ENCODE assay signal across 20 mouse cellular contexts in the genomic region with DNA sequence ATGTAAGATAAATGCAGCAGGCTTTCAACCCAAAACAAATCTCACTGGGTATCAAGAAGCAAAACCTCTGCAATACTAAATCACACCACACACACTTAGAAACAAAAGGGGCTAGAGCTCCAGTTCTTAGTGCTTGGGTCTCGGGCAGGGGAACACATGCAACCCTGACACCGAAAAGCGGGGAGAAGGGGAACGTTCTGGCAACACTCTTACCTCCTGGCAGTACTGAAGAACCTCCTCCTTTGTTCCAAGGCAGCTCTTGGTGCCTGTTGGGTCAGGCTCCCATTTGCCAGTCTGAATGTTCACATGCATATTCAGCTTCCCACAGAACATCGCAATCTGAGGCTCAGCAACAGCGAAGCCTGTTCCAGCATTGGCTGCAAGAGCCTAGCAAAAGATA. TPM values are rescaled to one million over a fixed set of nuclear protein-coding genes. Genes with fewer than 3 reads are reported as not detected.
DNase-seq lines count a peak whose midpoint lies in the region; ATAC-seq and TF ChIP-seq lines count a peak whose summit lies in the region.
"Had no signal": no experiment of that assay in that cellular context is flagged by ENCODE, and none has a peak within 500 bp of the region (broad histone marks: within the 10 kb centered on the region; RNA-seq: fewer than 3 reads in every experiment).

No protein-coding gene starts in this region.

- no peak for DNase-seq in heart, postnatal 14 days
- no peak for DNase-seq in left cerebral cortex, adult 2 months (ENCODE audit: extremely low spot score in 1 of 2, low spot score in 2 of 2)
- DNase-seq in left cerebral cortex, postnatal 36 days (ENCODE audit: low spot score in 2 of 2): no peak
- DNase-seq in brain, embryonic 14.5 days (ENCODE audit: low read depth): peak; percentile 24
- DNase-seq in midbrain, postnatal 0 days (ENCODE audit: low spot score): peak; percentile 14
- DNase-seq in cerebellum, adult 8-10 months: no peak
- DNase-seq: cerebellum, postnatal 10 days; gastrocnemius, postnatal 36 days; heart, postnatal 10 days; kidney, adult 11 months; liver, embryonic 13.5 days; lung, embryonic 14.5 days; lung, postnatal 36 days; thymus, postnatal 4 days had no signal

- peak overlapping the region in 1 of 2 experiments; percentile 88; a peak in 1 of 4 replicates for H3K27ac ChIP-seq in heart, embryonic 14.5 days (replicated peaks in 1 of 2; ENCODE audit: control insufficient read depth in 1 of 2, insufficient read depth in 1 of 2, low read depth in 2 of 2, low read length in 2 of 2)
- H3K27ac ChIP-seq in left cerebral cortex, adult 2 months: peak overlapping the region; percentile 37; the same call in 1 of the 2 replicates
- no peak overlapping the region; the same call in 1 of the 2 replicates for H3K27ac ChIP-seq in midbrain, postnatal 0 days (ENCODE audit: low read depth, low read length)
- H3K27ac ChIP-seq: embryonic facial prominence, embryonic 13.5 days; heart, embryonic 10.5 days; limb, embryonic 12.5 days; liver, embryonic 13.5 days; midbrain, embryonic 12.5 days had no signal

- H3K4me3 ChIP-seq in heart, embryonic 14.5 days (ENCODE audit: control insufficient read depth in 1 of 2, insufficient read depth in 1 of 2, low read depth in 1 of 2, low read length in 2 of 2): no peak overlapping the region
- no peak overlapping the region for H3K4me3 ChIP-seq in left cerebral cortex, adult 2 months
- no peak overlapping the region for H3K4me3 ChIP-seq in midbrain, postnatal 0 days (ENCODE audit: low read depth, low read length)
- H3K4me3 ChIP-seq: embryonic facial prominence, embryonic 13.5 days; heart, embryonic 10.5 days; limb, embryonic 12.5 days; liver, embryonic 13.5 days; midbrain, embryonic 12.5 days had no signal

- no peak for TF ChIP-seq CTCF in left cerebral cortex, adult 2 months (IDR thresholded peaks at IDR 0.05)
- no peak for TF ChIP-seq CTCF in brain, embryonic 14.5 days (IDR thresholded peaks at IDR 0.05; ENCODE audit: borderline replicate concordance, extremely low read depth, insufficient read depth, insufficient read length)
- no peak; the same call in 1 of the 2 replicates for TF ChIP-seq CTCF in midbrain, postnatal 0 days (IDR thresholded peaks at IDR 0.05)

- TF ChIP-seq POLR2A in brain, embryonic 14.5 days (IDR thresholded peaks at IDR 0.05; ENCODE audit: borderline replicate concordance, extremely low read depth, insufficient read depth, insufficient read length, poor library complexity, severe bottlenecking): no peak

- intact Hi-C loops in heart, postnatal 14 days (cut with DNase I): no loop called here
- intact Hi-C loops in left cerebral cortex, adult 2 months (cut with DNase I): loop anchor here (2.0 to 10.0 kb wide), 2 partner anchors 33 to 107 kb away; a partner anchor contains a TSS
- intact Hi-C loops in left cerebral cortex, postnatal 36 days (cut with DNase I): loop anchor here (5.0 kb wide), 1 partner anchor 35 kb away; a partner anchor contains a TSS

- ATAC-seq in heart, embryonic 14.5 days (ENCODE audit: insufficient number of reproducible peaks, insufficient read depth, low FRiP score, low read depth): no peak
- ATAC-seq in midbrain, postnatal 0 days (ENCODE audit: low FRiP score): no peak
- ATAC-seq in megakaryocyte progenitor cell, adult 5-6 weeks (replicated peaks; ENCODE audit: poor library complexity): no peak

- H3K4me1 ChIP-seq in heart, embryonic 14.5 days (ENCODE audit: control insufficient read depth in 2 of 2, insufficient read depth in 2 of 2, low read length in 2 of 2): peaks cover 24 to 60% of the 10 kb centered on the region in 2 experiments
- H3K4me1 ChIP-seq in midbrain, postnatal 0 days (ENCODE audit: insufficient read depth, low read length): 0 out of 2 replicates have a peak, but pooled peaks cover 3% of the 10 kb centered on the region
- H3K4me1 ChIP-seq: midbrain, embryonic 12.5 days had no signal

- H3K9ac ChIP-seq in heart, embryonic 14.5 days (ENCODE audit: low read length): peak overlapping the region; percentile 11; the same call in 1 of the 2 replicates
- 0 out of 2 replicates have a peak overlapping the region, but pooled peaks have one; percentile 24 for H3K9ac ChIP-seq in midbrain, postnatal 0 days (replicated peaks; ENCODE audit: low read length, poor library complexity, severe bottlenecking)
- H3K9ac ChIP-seq: embryonic facial prominence, embryonic 13.5 days; limb, embryonic 12.5 days; liver, embryonic 13.5 days; lung, embryonic 14.5 days; midbrain, embryonic 12.5 days had no signal

- peaks cover 25% of the 10 kb centered on the region; the same call in 1 of the 2 replicates for H3K36me3 ChIP-seq in heart, embryonic 14.5 days (ENCODE audit: control insufficient read depth, insufficient read depth, low read length)
- peaks cover 8% of the 10 kb centered on the region; the same call in 1 of the 2 replicates for H3K36me3 ChIP-seq in midbrain, postnatal 0 days (ENCODE audit: insufficient read depth, low read length)

- no peak overlapping the region for H3K4me2 ChIP-seq in heart, embryonic 14.5 days (ENCODE audit: low read length)
- H3K4me2 ChIP-seq in midbrain, postnatal 0 days (ENCODE audit: low read depth, low read length, poor library complexity, severe bottlenecking): no peak overlapping the region
- H3K4me2 ChIP-seq: embryonic facial prominence, embryonic 13.5 days; limb, embryonic 12.5 days; liver, embryonic 13.5 days; lung, embryonic 14.5 days; midbrain, embryonic 12.5 days had no signal

- no peaks in the 10 kb centered on the region for H3K9me3 ChIP-seq in heart, embryonic 14.5 days (ENCODE audit: control insufficient read depth, low read length)
- no peaks in the 10 kb centered on the region for H3K9me3 ChIP-seq in midbrain, postnatal 0 days (ENCODE audit: low read length)
- H3K9me3 ChIP-seq: embryonic facial prominence, embryonic 13.5 days; heart, embryonic 10.5 days; limb, embryonic 12.5 days; liver, embryonic 13.5 days; midbrain, embryonic 12.5 days had no signal

- whole genome bisulfite sequencing in heart, embryonic 14.5 days: 94% methylated on average over 6 of the region's 6 CpGs
- 82% methylated on average over 6 of the region's 6 CpGs for WGBS in midbrain, postnatal 0 days

- no peaks in the 10 kb centered on the region for H3K27me3 ChIP-seq in heart, embryonic 14.5 days (ENCODE audit: control insufficient read depth, insufficient read depth, low read length)
- no peaks in the 10 kb centered on the region for H3K27me3 ChIP-seq in midbrain, postnatal 0 days (ENCODE audit: insufficient read depth, low read length)
- H3K27me3 ChIP-seq: embryonic facial prominence, embryonic 13.5 days; limb, embryonic 12.5 days; liver, embryonic 13.5 days; midbrain, embryonic 12.5 days had no signal

RNA-seq across cellular contexts. Expression of a gene that starts 33.9 kb away (rescaled TPM):
- polyA plus RNA-seq in heart, embryonic 14.5 days (2014; fragmentation: Nextera tagmentation; extraction: Ambion mirVana): 385 and 386 TPM in 2 replicates
- total RNA-seq in heart, postnatal 14 days (2021): 100 to 1,000 TPM; 304 to 309 TPM
- total RNA-seq in left cerebral cortex, adult 2 months (2021): 100 to 1,000 TPM; 568 to 604 TPM
- 100 to 1,000 TPM; 563 to 569 TPM for total RNA-seq in left cerebral cortex, postnatal 36 days (2021)
- 307 and 363 TPM in 2 replicates for polyA plus RNA-seq in brain, embryonic 14.5 days (2012; rRNA removed)
- 379 and 425 TPM in 2 replicates for total RNA-seq in midbrain, postnatal 0 days (2014; rRNA removed)
- polyA plus RNA-seq in midbrain, postnatal 0 days (2015; fragmentation: Nextera tagmentation; extraction: Ambion mirVana): 406 and 441 TPM in 2 replicates
- total RNA-seq in megakaryocyte progenitor cell, adult 5-6 weeks (2015): 31.2 and 54.0 TPM in 2 replicates
- 36.9 and 71.1 TPM in 2 replicates for total RNA-seq in megakaryocyte progenitor cell, adult 5-6 weeks (2017)

RNA-seq across cellular contexts. Expression of a gene that starts 46.0 kb away (rescaled TPM):
- polyA plus RNA-seq in heart, embryonic 14.5 days (2014; fragmentation: Nextera tagmentation; extraction: Ambion mirVana): 0.58 and 0.85 TPM in 2 replicates
- under 1 TPM; 0.34 to 0.36 TPM for total RNA-seq in heart, postnatal 14 days (2021)
- total RNA-seq in left cerebral cortex, adult 2 months (2021): 1 to 10 TPM in 1 of 2 experiments, under 1 TPM in 1; 0.87 to 1.1 TPM
- under 1 TPM; 0.49 to 0.93 TPM for total RNA-seq in left cerebral cortex, postnatal 36 days (2021)
- 1.00 and 1.7 TPM in 2 replicates for polyA plus RNA-seq in brain, embryonic 14.5 days (2012; rRNA removed)
- total RNA-seq in midbrain, postnatal 0 days (2014; rRNA removed): 1.4 and 1.9 TPM in 2 replicates
- 1.2 and 1.5 TPM in 2 replicates for polyA plus RNA-seq in midbrain, postnatal 0 days (2015; fragmentation: Nextera tagmentation; extraction: Ambion mirVana)
- total RNA-seq in megakaryocyte progenitor cell, adult 5-6 weeks (2015): 3.0 and 3.2 TPM in 2 replicates
- 8.0 and 15.9 TPM in 2 replicates for total RNA-seq in megakaryocyte progenitor cell, adult 5-6 weeks (2017)
- total RNA-seq: gastrocnemius, postnatal 36 days had no signal

Comparison
In these comparisons a context has a peak if more than half of its experiments do, and no peak if none do; other contexts are left out.
1. DNase-seq: peak in brain, embryonic 14.5 days (single experiment) and midbrain, postnatal 0 days (single experiment); none in heart, postnatal 14 days (0 of 2), left cerebral cortex, adult 2 months (0 of 2), left cerebral cortex, postnatal 36 days (0 of 2) and cerebellum, adult 8-10 months (single experiment).